Mouse (Mus musculus) heart, embryonic 12.5 days (tissue): ENCODE data around the gene Echdc2. TPM values are rescaled to one million over a fixed set of nuclear protein-coding genes. Genes with fewer than 3 reads are reported as not detected.
"Not testable (repeated sequence)": the region's sequence is repeated elsewhere in the genome, so short reads cannot be mapped to it uniquely, and the experiment has no call there.

ENCODE experiments used
- ATAC-seq: fragments of 200-750 bp; cut with Nextera tagmentation; 2 replicates; pipeline ENCODE4 v1.8.0; 2017; ENCODE audit warnings: moderate TSS enrichment, moderate library complexity; ENCODE audit not compliant: insufficient number of reproducible peaks, low FRiP score
- H3K27ac ChIP-seq: fragments of 300-500 bp; sonication (generic); 2 replicates; pipeline ENCODE4 v1.5.1; 2016; ENCODE audit warnings: mild to moderate bottlenecking, moderate library complexity; ENCODE audit not compliant: poor library complexity, severe bottlenecking
- H3K27me3 ChIP-seq: fragments of 300-500 bp; sonication (generic); replicated peaks from 2 replicates; pipeline ENCODE4 v1.6.1; 2016; ENCODE audit warnings: mild to moderate bottlenecking, moderate library complexity
- H3K36me3 ChIP-seq: fragments of 300-500 bp; sonication (generic); 2 replicates; pipeline ENCODE4 v1.6.1; 2016; ENCODE audit warnings: mild to moderate bottlenecking, moderate library complexity
- H3K4me1 ChIP-seq: fragments of 300-500 bp; sonication (generic); replicated peaks from 2 replicates; pipeline ENCODE4 v1.6.1; 2016; ENCODE audit warnings: mild to moderate bottlenecking
- H3K4me2 ChIP-seq: fragments of 300-500 bp; sonication (generic); 2 replicates; pipeline ENCODE4 v1.6.1; 2016; ENCODE audit warnings: mild to moderate bottlenecking, moderate library complexity
- H3K4me3 ChIP-seq: fragments of 300-500 bp; sonication (generic); 2 replicates; pipeline ENCODE4 v1.5.1; 2016; ENCODE audit warnings: mild to moderate bottlenecking
- H3K9ac ChIP-seq: fragments of 300-500 bp; sonication (generic); 2 replicates; pipeline ENCODE4 v1.6.1; 2016; ENCODE audit warnings: mild to moderate bottlenecking, moderate library complexity
- H3K9me3 ChIP-seq: fragments of 300-500 bp; sonication (generic); replicated peaks from 2 replicates; pipeline ENCODE4 v1.6.1; 2016; ENCODE audit warnings: mild to moderate bottlenecking, moderate library complexity
- WGBS: fragments of 180-500 bp; shearing (Covaris S2); methylation state at CpG from one replicate; pipeline ENCODE4 v1.1.7; 2016; 5-methylcytosine and 5-hydroxymethylcytosine counted together
- polyA plus RNA-seq: library from polyadenylated mRNA; unstranded; fragments of >200 nt; fragmentation: Nextera tagmentation; extraction: Ambion mirVana; gene quantifications from 2 replicates; pipeline ENCODE4 v1.2.1, GENCODE M21; 2016

Gene Echdc2
- 14.5 and 14.6 TPM in 2 replicates for polyA plus RNA-seq

DNA sequence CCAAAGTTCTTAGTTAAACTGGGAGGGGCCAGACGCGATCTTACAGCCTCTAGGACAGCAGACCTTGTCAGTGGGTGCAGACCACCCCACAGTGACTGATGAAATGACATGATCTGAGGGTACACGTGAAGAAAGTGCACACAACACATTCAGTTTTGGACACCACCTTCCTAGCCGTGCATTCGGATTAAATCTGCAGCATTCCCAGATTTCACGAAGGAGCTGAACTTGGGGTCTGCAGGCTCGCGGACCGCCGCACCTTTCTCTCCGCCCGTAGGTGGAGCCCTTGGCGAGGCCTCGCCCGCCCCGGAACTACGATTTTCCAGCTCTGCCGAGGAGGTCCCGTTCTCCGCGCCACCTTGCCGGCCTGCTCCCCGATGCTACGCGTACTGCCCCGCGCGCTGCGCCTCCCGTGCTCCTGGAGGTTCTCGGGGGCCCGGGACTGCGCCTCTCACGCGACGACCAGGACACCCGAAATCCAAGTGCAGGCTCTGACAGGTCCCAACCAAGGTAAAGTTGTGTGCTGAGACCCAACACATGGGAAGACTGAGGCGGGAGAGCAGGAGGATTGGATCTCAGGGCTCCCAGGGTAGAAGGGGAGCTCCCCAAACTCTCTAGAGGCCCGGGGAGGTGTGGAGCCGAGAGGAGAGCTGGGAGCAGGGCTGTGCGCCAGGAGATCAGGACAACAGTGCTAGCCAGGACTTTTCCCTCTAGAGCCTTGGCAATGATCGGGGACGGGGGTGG lies at the start of gene Echdc2:
Gene Echdc2 (plus strand): TSS at position 286 of the 744 bp plus-strand sequence.
- Histone ChIP-seq H3K9ac (peak within 1 kb of the TSS; percentile 75), H3K4me2 (peak within 1 kb of the TSS; percentile 84), H3K27ac (no peak within 1 kb of the TSS), H3K27me3 (no peaks in the 10 kb centered on the region), H3K36me3 (no peaks in the 10 kb centered on the region), H3K4me3 (peak within 1 kb of the TSS; percentile 63), H3K4me1 (no peaks in the 10 kb centered on the region), H3K9me3 (no peaks in the 10 kb centered on the region)
- under 1% methylated on average over 43 of the region's 43 CpGs for WGBS
- no peak for ATAC-seq

DNA sequence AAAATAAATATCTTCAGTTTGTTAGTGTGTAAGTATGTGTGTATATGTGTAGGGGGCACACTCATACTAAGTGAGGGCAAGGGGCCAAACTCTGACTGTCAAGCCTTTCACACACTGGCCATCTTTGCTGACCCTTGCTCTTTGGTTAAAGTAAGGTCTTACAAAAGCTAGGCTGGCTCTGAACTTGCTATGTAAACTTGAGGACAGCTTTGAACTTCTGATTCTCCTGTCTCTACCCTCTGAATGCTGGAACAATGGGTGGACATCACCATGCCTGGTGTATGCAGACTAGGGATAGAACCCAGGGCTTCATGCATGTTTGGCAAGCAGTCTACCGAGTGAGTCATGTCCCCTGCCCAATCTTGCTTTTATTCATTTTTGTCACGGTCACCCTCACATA lies 48.8 kb upstream of the Echdc2 start:
- Histone ChIP-seq H3K36me3 (no peaks in the 10 kb centered on the region), H3K4me2 (no peak overlapping the region), H3K4me3 (no peak overlapping the region), H3K27me3 (no peaks in the 10 kb centered on the region), H3K9me3 (no peaks in the 10 kb centered on the region), H3K4me1 (no peaks in the 10 kb centered on the region), H3K9ac (no peak overlapping the region), H3K27ac (no peak overlapping the region)
- 89% methylated on average over 2 of the region's 2 CpGs for WGBS
- ATAC-seq: no peak

DNA sequence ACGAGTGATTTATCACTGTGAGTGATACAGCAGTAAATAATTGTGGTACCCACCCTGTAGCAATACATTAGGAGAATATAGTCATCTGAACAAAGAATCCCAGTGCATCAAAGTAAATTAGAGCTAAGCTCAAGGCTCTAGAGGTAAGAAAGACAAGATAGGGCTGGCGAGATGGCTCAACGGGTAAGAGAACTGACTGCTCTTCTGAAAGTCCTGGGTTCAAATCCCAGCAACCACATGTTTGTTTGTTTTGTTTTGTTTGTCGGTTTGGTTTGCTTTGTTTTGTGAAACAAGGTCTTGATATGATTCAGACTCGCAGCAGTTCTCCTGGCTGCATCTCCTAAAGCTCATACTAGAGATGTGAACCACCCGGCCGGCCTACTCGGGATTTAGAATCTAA lies 47.7 kb upstream of the Echdc2 start:
- Histone ChIP-seq H3K4me3 (no peak overlapping the region), H3K4me2 (no peak overlapping the region; the same call in 1 of the 2 replicates)

DNA sequence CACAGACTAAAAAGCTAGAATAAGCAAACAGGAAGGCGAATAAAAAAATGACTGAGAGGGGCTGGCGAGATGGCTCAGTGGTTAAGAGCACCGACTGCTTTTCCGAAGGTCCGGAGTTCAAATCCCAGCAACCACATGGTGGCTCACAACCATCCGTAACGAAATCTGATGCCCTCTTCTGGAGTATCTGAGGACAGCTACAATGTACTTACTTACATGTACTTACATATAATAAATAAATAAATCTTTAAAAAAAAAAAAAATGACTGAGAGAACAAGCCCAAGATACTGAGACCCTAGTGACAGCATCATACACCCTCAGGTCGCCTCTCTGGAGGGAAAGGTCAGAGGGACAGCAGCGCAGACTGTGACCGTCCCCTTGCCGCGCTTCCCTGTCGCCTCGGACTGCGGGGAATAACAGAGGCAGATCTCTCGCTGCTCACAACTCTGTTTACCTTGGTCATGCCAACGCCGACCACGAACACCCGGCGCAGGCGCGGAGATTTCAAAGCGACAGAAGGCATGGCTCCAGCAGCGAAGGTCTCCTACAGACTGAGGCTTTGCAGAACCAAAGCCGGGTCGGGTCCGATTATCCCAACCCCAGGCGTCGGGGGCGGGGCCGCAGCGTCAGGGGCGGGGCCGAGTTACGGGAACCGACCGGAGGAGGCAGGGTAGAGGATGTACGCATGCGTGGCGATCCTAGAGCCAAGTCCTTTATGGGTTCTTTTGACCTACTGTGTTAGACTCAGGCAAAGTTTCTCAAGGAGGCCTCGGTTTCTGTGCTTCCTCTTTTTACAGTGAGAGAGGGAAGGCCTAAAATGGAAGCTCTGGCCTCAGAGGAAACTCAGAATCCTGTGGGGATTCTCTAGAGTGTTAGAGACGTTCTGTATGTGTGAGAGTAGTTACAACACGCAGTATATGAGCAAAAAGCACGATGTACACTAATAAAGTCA lies 47.0 kb upstream of the Echdc2 start:
- peak; percentile 91 for ATAC-seq
- no peaks in the 10 kb centered on the region for H3K36me3 ChIP-seq
- H3K4me1 ChIP-seq: no peaks in the 10 kb centered on the region
- H3K27ac ChIP-seq: peak overlapping the region; percentile 33
- WGBS: 12% methylated on average over 45 of the region's 45 CpGs
- peak overlapping the region; percentile 75 for H3K9ac ChIP-seq
- H3K4me2 ChIP-seq: peak overlapping the region; percentile 70
- H3K9me3 ChIP-seq: no peaks in the 10 kb centered on the region
- H3K4me3 ChIP-seq: peak overlapping the region; percentile 83
- no peaks in the 10 kb centered on the region for H3K27me3 ChIP-seq

More for the DNA sequence above, 47.7 kb upstream of the Echdc2 start:
- no peak overlapping the region for H3K27ac ChIP-seq
- no peaks in the 10 kb centered on the region for H3K4me1 ChIP-seq
- H3K9ac ChIP-seq: no peak overlapping the region
- no peak for ATAC-seq
- H3K9me3 ChIP-seq: no peaks in the 10 kb centered on the region
- no peaks in the 10 kb centered on the region for H3K27me3 ChIP-seq
- H3K36me3 ChIP-seq: no peaks in the 10 kb centered on the region
- 87% methylated on average over 8 of the region's 8 CpGs for WGBS

DNA sequence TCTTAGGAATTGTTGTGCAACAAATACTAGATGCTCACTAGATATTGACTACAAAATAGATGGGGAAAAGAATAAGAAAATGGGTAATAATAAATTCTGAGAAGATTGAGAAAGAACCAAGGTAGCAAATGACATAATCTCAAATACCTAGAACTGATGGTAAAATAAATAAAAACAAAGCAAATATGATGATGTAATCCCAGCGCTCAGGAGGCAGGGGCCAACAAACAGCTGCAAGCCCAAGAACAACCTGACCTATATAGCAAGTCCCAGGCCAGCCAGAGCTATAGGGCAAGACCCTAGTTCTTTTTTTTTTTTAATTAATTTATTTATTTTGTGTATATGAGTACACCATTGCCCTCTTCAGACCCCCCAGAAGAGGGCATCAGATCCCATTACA lies 41.1 kb upstream of the Echdc2 start:
- WGBS: 87% methylated on average over 1 of the region's 1 CpGs
- H3K9ac ChIP-seq: no peak overlapping the region
- ATAC-seq: no peak

DNA sequence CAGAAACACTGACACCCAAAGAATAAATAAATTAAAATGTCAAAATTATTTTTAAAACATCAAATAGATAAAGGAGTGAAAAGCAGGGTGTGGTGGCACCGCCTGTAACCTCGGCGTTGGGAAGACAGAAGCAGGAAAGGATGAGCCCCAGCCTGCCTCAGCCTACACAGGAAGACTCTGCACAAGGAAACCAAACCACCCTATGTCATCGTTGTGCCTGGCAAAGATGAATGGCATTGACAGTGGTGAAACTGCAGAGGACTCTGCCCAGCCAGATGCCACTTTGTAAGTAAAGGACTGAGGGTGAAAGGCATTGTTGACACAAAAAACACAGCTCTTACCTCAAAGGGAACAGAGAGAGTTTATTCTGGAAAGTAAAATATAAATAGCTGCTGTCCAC lies 39.0 kb upstream of the Echdc2 start:
- Histone ChIP-seq H3K9me3 (peaks cover 6% of the 10 kb centered on the region), H3K4me1 (no peaks in the 10 kb centered on the region; the same call in 1 of the 2 replicates), H3K9ac (no peak overlapping the region), H3K4me3 (no peak overlapping the region), H3K27ac (no peak overlapping the region), H3K36me3 (no peaks in the 10 kb centered on the region), H3K4me2 (no peak overlapping the region), H3K27me3 (no peaks in the 10 kb centered on the region)
- no peak for ATAC-seq
- 89% methylated on average over 4 of the region's 4 CpGs for WGBS

More for the DNA sequence above, 41.1 kb upstream of the Echdc2 start:
- no peaks in the 10 kb centered on the region for H3K36me3 ChIP-seq
- H3K4me2 ChIP-seq: no peak overlapping the region
- no peak overlapping the region for H3K27ac ChIP-seq
- no peaks in the 10 kb centered on the region; the same call in 1 of the 2 replicates for H3K9me3 ChIP-seq
- no peaks in the 10 kb centered on the region; the same call in 1 of the 2 replicates for H3K4me1 ChIP-seq
- no peaks in the 10 kb centered on the region for H3K27me3 ChIP-seq
- H3K4me3 ChIP-seq: no peak overlapping the region

DNA sequence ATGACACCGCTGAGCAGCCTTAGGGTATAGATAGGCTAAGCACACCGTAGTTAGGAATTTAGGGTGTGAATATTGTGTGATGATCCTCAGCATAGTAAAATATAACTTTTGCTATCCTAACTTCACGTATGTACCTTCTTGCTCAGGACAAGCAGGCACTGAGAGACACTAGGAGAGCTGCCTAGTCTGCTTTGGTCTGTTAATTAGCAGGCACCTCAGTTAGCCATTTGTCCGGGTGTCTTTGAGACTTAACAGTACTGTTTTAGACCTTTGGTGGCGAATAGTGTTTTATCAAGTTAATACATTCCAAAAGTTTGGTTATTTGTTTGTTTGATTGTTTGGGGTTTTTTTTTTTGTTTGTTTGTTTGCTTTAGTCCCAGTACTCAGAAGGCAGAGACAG lies 37.7 kb upstream of the Echdc2 start:
- Histone ChIP-seq H3K4me2 (no peak overlapping the region), H3K9ac (no peak overlapping the region), H3K27ac (no peak overlapping the region), H3K4me3 (no peak overlapping the region), H3K9me3 (peaks cover 6% of the 10 kb centered on the region), H3K27me3 (no peaks in the 10 kb centered on the region), H3K36me3 (no peaks in the 10 kb centered on the region), H3K4me1 (no peaks in the 10 kb centered on the region; the same call in 1 of the 2 replicates)
- ATAC-seq: no peak
- 81% methylated on average over 5 of the region's 5 CpGs for WGBS

DNA sequence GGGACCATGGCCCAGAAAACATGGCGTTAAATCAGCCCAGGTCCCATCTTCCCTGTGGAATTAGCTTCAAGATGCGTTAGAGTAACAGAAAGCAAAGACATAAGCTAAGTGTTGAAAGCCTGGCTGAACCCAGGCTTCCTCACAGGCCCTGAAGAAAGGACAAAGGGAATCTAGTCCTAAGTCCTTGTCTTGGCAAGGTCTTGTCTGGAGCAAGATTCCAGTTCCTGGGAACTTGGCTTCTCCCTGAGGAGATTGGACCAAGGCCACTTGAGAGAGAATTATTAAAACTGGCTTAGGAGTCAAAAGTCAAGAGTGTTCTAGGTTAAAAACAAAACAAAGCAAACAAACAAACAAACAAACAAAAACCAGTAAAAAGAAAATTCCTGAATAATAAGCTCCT lies 36.9 kb upstream of the Echdc2 start:
- H3K27ac ChIP-seq: no peak overlapping the region
- no peaks in the 10 kb centered on the region for H3K27me3 ChIP-seq
- no peak overlapping the region for H3K9ac ChIP-seq
- H3K4me3 ChIP-seq: no peak overlapping the region
- ATAC-seq: no peak
- H3K4me1 ChIP-seq: no peaks in the 10 kb centered on the region; the same call in 1 of the 2 replicates
- H3K4me2 ChIP-seq: no peak overlapping the region
- H3K36me3 ChIP-seq: no peaks in the 10 kb centered on the region
- peaks cover 6% of the 10 kb centered on the region for H3K9me3 ChIP-seq
- WGBS: 82% methylated on average over 2 of the region's 2 CpGs

DNA sequence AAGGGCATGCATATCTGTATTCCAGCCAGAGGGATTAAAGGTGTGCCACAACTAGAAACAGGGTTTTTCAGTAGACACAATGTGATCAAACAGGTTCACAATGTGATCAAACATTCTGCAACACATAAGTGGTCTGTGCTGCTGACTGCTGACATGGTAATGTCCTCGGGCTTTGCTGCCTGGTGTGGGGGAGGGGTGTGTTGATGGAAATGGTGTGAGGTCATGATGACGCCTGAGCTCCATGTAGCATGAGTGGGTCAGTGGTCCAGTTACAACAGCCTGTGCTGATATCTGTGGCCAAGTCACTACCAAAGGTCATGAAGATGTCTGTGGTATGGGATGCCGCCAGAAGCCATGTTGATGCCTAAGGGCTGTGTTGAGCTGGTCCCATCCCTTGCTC lies 34.8 kb upstream of the Echdc2 start:
- Histone ChIP-seq H3K9ac (no peak overlapping the region), H3K36me3 (no peaks in the 10 kb centered on the region), H3K9me3 (peaks cover 6% of the 10 kb centered on the region), H3K4me2 (no peak overlapping the region), H3K4me1 (peaks cover 3% of the 10 kb centered on the region; the same call in 1 of the 2 replicates), H3K27me3 (no peaks in the 10 kb centered on the region), H3K27ac (no peak overlapping the region), H3K4me3 (no peak overlapping the region)
- no peak for ATAC-seq
- 79% methylated on average over 3 of the region's 3 CpGs for WGBS

DNA sequence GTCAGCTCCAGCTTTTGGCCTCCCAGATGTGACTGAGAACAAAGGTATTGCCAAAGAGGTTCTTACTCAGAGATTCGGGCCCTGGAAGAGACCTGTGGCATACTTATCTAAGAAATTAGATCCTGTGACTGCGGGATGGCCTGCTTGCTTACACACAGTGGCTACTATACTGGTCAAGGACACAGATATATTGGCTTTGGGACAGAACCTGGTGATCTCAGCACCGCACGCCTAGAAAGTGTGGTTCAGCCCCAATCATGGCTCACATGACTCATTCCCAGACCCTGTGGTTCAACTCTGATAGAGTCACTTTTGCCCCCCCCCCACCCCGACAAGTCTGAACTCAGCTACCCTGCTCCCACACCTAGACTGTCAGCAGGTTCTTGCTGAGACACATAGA lies 28.3 kb upstream of the Echdc2 start:
- Histone ChIP-seq H3K27ac (no peak overlapping the region), H3K4me3 (no peak overlapping the region), H3K4me2 (no peak overlapping the region), H3K9ac (no peak overlapping the region), H3K4me1 (0 out of 2 replicates have a peak, but pooled peaks cover 3% of the 10 kb centered on the region), H3K9me3 (peaks cover under 1% of the 10 kb centered on the region), H3K36me3 (no peaks in the 10 kb centered on the region), H3K27me3 (no peaks in the 10 kb centered on the region)
- WGBS: 82% methylated on average over 5 of the region's 5 CpGs
- ATAC-seq: no peak

DNA sequence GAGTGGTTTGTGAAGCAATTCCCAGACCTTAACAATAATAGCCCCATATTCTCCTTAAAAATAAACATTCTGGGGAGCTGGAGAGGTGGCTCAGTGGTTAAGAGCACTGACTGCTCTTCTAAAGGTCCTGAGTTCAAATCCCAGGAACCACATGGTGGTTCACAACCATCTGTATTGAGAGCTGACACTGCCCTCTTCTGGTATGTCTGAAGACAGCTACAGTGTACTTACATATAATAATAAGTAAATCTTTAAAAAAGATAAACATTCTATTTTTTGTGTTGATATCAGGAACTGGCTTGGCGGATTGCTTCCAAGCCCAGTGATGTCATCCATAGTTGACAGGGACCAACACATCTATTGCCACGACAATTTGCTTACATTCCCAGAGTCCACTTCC lies 22.1 kb upstream of the Echdc2 start:
- H3K4me1 ChIP-seq, H3K4me2 ChIP-seq, H3K27ac ChIP-seq, H3K27me3 ChIP-seq, H3K36me3 ChIP-seq, H3K9ac ChIP-seq, H3K9me3 ChIP-seq, H3K4me3 ChIP-seq, ATAC-seq: not testable (repeated sequence)
- 82% methylated on average over 2 of the region's 2 CpGs for WGBS
